Mouse (Mus musculus): Measurements from ENCODE around the gene Txndc2.
"Not testable (repeated sequence)": the region's sequence is repeated elsewhere in the genome, so short reads cannot be mapped to it uniquely, and the experiment has no call there.

Gene Txndc2

DNA sequence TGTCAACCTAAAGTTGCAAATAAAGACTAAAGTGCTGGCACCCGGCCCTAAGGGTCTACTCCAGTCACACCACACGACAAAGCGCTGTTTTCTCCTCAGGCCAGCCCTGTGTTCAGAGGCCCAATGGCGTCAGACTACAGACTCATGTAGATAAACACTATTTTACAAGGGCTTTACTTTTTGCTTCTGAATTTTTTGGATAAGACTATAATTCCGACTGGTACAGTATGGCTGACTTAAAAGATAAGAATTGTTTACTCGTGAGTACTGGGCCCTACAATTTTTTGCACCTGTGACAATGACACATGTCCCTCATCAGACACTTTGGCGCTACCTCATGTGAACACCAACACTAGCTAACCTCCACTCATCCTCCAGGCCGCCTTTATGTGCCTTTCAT, 14.1 kb upstream of the Txndc2 start:
- DNase-seq (ENCODE audit: low read depth), result no peak

- no peak for DNase-seq (ENCODE audit: low read depth)
Measured at GRCm38 (mm10) chr17:65655608-65656007, 13.6 kb upstream of the Txndc2 start.

DNA sequence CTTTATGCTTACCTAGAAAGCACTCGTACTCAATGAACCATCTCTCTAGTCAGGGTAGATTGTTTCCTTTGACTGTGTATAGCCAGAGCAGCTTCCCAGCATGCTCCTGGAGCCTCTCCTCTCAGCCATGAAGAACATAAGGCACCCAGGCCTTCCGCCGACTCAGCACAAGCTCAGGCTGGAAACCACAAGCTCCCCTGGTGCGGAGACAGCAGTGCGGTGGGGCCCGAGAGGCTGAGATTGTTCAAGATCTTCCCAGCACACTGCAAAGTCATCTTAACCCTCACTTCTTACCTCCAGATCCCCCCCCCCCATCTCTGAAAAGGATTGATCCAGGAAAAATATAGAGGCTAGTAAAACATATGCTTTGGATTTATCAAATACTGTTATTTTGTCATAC, 8.6 kb upstream of the Txndc2 start:
- DNase-seq (ENCODE audit: low read depth), result no peak

DNA sequence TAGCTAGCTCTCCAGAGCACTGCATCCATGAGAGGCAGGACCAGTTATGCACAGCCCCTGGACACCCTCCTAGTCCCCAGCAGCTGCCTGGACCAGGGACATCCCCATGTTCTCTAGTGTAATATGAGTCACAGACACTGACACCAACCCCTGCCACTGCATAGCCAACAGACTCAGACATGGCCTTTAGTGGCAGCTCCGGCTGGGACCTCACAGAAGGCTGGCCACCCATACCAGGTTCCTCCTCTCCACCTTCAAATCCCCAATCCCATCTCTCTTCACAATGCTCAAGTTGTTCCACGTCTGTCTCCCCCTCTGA, 7.2 kb upstream of the Txndc2 start:
- DNase-seq (ENCODE audit: low read depth), result no peak

- no peak for DNase-seq (ENCODE audit: low read depth)
Measured at GRCm38 (mm10) chr17:65648371-65649174, 6.6 kb upstream of the Txndc2 start.

GRCm38 (mm10) chr17:65647961-65648360, 6.0 kb upstream of the Txndc2 start:
- no peak for DNase-seq (ENCODE audit: low read depth)

DNA sequence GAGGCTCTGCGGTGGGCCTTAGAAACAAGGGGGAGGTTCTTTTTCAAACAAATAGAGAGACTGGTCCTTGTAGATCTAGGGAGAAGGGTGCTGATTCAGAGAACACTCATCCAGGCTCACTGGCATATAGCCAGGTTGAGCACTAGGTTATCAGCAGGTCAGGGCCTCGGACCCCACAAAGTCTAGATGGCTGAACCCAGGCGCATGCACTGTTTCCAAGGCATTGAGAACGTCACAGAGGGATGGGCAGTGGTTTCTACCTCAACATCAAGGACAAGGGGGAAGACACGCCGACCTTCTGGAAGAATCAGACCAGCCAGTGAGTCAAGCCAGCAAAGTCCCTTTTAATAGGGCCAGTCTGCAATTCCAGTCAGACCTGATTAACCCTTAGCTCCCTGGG, 5.3 kb upstream of the Txndc2 start:
- no peak for DNase-seq (ENCODE audit: low read depth)

GRCm38 (mm10) chr17:65643579-65643978, 1.6 kb upstream of the Txndc2 start:
- no peak for DNase-seq (ENCODE audit: low read depth)

DNA sequence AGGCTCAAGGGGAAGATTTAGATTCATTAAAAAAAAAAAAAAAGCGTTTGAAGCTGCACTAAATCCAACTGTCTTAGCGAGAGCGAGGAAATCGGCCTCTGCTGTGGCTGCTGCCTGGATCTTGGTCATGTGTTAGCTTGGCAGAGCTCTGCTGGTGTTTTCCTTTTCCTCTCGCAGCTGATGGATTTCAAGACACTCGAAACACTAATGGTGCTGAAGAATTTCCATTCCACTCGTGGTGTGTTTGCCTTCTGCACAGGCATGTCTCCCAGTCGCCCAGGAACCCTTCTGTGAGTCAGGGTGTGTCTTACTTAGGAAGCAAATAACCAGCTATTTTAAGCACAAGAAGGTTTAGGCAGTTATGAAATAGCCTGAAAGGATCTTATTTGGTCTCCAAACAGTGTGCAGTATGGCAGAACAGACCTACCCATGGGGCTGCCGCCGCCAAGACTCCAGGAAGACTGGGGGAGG, 1.1 kb upstream of the Txndc2 start:
- no peak for DNase-seq (ENCODE audit: low read depth)

DNA sequence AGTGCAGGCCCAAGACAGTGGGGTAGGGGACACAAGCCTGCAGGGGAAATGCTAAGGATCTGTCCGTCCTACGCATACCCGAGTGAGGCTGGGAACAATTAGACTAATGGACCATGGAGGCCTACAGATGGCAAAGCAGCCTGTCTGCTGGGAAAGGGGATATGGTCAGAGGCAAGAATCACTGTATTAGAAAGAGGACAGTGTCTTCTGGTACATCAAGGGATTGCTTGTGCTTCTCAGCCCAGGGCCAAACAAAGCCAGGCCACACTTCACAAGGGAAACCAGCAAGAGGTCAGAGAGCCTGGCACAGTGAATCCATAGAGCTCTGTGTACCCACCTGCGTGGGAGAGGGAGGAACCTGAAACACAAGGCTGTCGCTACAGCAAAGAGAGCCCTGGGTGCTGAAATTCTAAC, 617 bp upstream of the Txndc2 start:
- DNase-seq (ENCODE audit: low read depth), result no peak

DNA sequence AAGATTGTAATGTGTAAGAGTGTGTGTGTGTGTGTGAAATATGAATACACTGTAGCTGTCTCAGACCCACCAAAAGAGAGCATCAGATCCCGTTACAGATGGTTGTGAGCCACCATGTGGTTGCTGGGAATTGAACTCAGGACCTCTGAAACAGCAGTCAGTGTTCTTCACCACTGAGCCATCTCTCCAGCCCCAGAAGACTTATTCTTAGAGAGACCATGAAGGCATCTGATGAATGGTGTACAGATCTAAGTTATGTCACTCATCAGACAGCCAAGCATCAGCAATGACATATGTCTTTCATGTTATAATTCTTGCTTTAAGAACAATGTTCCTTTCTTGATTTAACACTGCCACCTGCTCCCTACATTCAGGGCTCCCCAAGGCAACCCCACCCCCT, 2.8 kb downstream of the Txndc2 start:
- no peak for DNase-seq (ENCODE audit: low read depth)

DNA sequence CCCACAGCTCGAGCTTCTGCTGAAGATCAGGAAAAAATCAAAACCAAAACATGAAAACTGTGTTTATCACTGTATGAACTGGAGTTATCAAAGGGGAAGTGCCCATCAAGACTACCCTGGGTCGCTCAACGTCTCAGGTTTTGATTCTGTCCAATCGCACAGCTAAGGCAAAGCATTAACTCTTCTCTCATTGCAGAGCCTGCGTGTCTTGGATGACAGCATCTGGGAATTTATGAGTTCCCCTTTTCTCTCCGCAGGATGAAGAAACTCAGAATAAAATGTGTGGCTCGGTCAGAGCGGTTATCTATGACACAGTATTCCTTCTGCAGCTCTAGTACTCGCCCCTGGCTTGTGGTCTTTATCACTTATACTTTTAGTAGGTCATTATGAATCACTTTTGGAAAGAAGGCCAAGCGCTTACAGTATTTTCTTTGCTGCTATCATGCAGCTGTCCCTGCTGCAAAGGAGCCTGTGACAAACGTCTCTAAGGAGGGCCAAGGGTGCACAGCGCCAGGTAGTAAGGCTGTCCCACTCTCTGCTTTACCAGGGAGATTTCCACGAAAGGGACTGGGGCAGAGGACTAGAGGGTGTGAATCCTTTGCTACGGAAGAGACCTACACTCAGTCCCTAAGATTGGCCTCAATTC, 6.1 kb downstream of the Txndc2 start:
- DNase-seq (ENCODE audit: low read depth), result peak; percentile 52

DNA sequence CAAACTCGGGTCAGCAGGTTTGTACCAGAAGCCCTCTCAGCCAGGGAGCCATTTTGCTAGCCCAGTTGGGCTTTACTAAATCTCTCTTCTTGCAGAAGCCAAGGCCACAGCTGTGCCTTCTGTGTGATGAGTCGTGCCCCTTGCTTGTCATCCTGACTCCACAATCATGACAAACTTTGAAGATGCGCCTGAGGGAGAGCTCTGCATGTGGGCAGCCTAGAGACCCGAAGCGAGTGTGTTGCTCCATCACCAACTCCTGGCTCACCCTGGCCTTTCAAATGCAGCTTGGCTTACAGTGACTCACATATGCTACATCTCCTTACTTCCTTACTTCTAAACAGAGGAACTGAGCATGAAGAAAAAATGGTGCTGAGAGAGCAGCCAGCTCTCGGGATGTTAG, 12.0 kb downstream of the Txndc2 start:
- no peak for DNase-seq (ENCODE audit: low read depth)

DNA sequence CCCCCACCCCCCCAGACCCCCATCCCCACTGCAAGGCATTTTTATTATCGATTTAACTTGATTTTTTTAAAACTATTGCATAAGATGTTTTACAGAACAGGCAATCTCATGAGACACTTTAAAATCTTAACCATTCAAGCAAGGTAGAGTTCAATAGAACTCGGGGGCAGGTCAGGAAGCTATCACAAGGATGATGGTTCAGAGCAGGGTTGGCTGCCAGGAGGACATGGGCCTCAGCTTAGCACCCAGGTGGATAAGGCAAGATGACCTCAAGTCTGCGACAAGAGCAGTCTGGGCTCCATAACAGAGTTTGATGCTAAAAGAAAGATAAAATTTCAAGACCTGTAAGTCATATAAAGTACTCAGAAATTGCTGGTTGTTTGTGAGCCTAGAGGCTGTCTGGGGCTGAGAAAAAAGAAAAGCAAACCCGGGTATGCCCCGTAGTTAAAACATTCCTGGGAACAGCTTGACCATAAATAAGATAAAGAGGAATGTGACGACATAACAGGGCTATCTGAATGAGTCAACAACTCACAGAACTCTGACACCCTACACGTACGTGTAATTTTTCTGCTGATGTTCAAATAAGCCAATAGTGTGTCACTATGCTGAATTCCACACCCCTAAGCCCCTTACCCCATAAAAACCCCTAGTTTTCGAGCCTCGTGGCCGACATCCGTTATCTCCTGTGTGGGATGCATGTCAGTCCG, 13.0 kb downstream of the Txndc2 start:
- DNase-seq (ENCODE audit: low read depth), result not testable (repeated sequence)

DNA sequence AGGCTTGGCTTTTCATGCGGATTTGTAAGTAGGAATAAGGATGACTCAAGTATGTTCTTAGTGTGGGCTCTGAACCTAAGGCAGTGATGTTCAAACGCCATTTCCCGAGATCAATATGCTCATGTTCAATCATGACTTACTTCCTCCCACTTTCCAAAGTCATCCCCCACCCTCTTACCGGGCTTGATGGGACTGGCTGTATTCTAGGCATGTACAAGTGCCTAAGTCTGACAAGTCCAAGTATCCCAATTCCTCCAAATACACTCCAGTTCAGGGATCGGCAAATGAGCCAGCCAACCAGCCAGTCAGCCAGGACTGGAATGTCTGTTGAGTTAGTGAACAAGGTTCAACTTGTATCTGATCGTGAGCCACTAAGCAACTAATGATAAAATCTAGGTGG, 15.7 kb downstream of the Txndc2 start:
- DNase-seq (ENCODE audit: low read depth), result no peak

- no peak for DNase-seq (ENCODE audit: low read depth)
Measured at GRCm38 (mm10) chr17:65625563-65625962, 16.4 kb downstream of the Txndc2 start.

DNA sequence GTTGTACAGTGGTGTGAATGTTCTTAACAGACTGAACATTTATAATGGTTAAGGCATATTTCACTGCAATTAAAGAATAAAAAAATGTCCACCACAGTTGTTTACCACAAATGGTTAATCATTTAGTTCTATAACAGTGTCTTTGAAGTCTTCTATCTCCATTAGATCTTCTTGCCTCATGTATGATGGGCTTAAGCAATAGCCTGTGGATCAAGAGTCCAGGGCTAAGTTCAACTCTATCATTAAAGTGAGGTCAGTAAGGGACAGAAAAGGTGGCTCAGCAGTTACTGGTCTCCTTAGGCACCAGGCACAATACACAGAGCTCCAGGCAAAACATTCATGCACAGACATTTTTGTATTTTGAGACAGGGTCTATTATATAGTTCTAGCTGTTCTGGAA, 18.8 kb downstream of the Txndc2 start:
- no peak for DNase-seq (ENCODE audit: low read depth)

DNA sequence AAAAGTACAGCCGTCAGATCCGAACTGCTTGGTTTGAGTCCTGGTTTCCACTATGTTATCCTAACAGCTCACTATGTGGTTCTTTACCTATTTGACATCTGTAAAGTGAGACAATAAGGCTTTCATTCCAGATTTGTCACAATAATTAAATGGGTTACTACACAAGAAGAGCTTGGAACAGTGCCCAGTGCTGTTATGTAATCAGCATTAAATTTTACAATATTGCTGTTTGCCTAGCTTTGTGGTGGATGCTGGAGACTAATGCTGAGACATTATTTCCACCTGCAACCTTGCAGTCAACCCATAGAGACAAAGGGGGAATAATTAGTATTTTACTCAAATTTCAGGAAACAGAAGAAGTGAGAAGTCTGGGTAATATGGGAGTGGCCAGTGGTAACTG, 23.5 kb downstream of the Txndc2 start:
- DNase-seq (ENCODE audit: low read depth), result no peak

DNA sequence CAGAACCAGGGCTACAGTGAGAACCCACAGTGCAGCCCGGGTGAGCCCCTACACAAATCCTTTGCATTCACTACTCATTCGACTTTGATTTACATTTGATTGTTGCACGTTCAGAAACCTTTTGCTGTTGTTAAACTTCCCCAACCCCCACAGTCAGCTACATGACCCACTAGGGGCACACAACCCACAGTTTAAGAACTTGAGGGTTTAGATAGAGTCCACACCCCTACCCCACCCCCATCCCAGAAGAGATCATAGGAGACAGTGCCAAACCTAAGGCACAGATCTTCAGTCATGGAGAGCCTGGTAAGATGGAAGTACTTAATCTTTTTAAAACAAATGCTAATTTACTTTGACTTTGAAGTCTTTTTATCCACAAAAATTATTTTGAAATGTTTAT, 26.3 kb downstream of the Txndc2 start:
- no peak for DNase-seq (ENCODE audit: low read depth)

GRCm38 (mm10) chr17:65614431-65614830, 27.5 kb downstream of the Txndc2 start:
- no peak for DNase-seq (ENCODE audit: low read depth)

DNA sequence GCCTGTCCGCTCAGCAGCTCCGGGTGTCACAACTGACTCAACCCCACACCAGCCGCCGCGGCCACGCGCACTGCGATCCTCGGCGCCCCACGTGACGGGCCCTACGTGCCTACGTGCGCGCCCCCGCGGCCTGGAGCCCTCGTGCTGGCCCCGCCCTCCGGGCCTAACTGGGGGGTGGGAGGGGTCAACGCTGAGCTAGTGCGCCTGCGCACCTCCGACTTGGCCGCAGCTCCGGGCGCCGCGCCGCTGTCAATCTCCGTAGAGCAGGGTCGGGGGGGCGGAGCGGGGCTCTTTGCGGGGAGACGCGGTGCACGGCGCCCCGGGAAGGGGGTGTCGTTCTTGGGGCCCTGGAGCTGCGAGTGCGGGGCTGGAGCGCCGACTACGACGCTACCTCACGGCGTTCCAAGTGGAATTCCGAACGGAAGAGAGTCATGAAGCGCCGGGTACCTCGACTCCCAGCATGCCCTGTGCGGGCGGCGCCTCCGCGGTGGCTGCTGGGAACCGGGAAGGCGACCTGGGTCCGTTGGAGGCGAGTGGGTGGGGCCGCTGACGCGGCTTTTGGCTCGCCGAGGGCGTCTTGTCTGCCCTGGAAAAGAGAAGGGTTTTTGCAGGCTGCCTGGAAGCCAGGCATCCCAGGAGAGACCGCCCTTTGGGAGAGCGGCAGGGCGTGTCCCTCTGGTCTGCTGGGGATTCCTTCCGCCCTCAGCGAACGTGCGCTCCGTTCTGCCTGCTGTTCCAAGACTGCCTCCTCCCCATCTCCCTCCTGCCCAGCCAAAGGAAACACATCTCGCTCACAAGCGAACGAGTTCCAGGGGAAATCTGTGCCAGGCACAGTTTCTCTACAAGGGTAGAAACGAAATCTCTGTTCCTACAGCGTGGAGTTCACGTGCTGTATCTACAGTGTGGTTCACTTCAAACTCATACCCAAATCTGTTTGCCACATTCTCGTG, 28.2 kb downstream of the Txndc2 start, which contains the start of gene Vapa:
Gene Vapa (minus strand): TSS at position 93 of the 950 bp plus-strand sequence.
- DNase-seq (ENCODE audit: low read depth), result peak; percentile 93

DNA sequence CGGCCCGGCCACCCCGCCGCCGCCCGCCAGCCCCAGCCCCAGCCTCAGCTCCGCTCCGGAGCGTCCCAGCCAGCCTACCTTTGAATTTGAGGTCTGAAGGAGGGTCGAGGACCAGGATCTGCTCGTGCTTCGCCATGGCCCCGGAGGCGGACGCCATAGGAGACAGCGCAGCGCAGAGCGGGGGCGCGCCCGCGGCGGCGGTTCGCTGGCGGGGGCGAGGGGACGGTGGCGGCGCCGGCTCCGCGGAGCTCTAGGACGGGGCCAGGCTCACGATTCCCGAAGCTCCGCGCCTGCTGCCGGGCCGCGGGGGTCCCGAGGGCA, 28.9 kb downstream of the Txndc2 start:
- DNase-seq (ENCODE audit: low read depth), result no peak

All from c-Kit-positive CD71-negative TER-119-negative erythroid progenitor cells, embryonic 14.5 days (primary cell).